Comparison of ENCODE assay signal across 12 mouse cellular contexts in genomic region chr2:173977236-173978053, GRCm38 (mm10).
DNase-seq lines count a peak whose midpoint lies in the region; ATAC-seq and TF ChIP-seq lines count a peak whose summit lies in the region.
"Had no signal": no experiment of that assay in that cellular context is flagged by ENCODE, and none has a peak within 500 bp of the region (broad histone marks: within the 10 kb centered on the region; RNA-seq: fewer than 3 reads in every experiment).

No protein-coding gene starts in this region.

- peaks cover 21% of the 10 kb centered on the region for H3K9me3 ChIP-seq in hindbrain, embryonic 10.5 days
- peaks cover 24% of the 10 kb centered on the region for H3K9me3 ChIP-seq in hindbrain, embryonic 14.5 days (ENCODE audit: control insufficient read depth, low read length)
- no peaks in the 10 kb centered on the region for H3K9me3 ChIP-seq in kidney, postnatal 0 days (replicated peaks; ENCODE audit: low read length)
- H3K9me3 ChIP-seq in liver, embryonic 16.5 days (replicated peaks; ENCODE audit: control insufficient read depth, low read length), result no peaks in the 10 kb centered on the region
- H3K9me3 ChIP-seq: heart, embryonic 15.5 days had no signal

- H3K9ac ChIP-seq in hindbrain, embryonic 14.5 days, result no peak overlapping the region
- no peak overlapping the region for H3K9ac ChIP-seq in kidney, postnatal 0 days (ENCODE audit: low read depth, low read length)
- no peak overlapping the region for H3K9ac ChIP-seq in liver, embryonic 16.5 days (ENCODE audit: low read depth, low read length)
- H3K9ac ChIP-seq: heart, embryonic 15.5 days had no signal

- H3K36me3 ChIP-seq in hindbrain, embryonic 10.5 days, result no peaks in the 10 kb centered on the region
- no peaks in the 10 kb centered on the region for H3K36me3 ChIP-seq in hindbrain, embryonic 14.5 days (replicated peaks; ENCODE audit: control insufficient read depth, insufficient read depth)
- no peaks in the 10 kb centered on the region for H3K36me3 ChIP-seq in kidney, postnatal 0 days (ENCODE audit: insufficient read depth, low read length)
- H3K36me3 ChIP-seq in liver, embryonic 16.5 days (ENCODE audit: control insufficient read depth, insufficient read depth), result no peaks in the 10 kb centered on the region
- H3K36me3 ChIP-seq: heart, embryonic 15.5 days had no signal

- TF ChIP-seq CTCF in kidney, postnatal 0 days (IDR thresholded peaks at IDR 0.05; ENCODE audit: low read depth), result no peak

- H3K27me3 ChIP-seq in hindbrain, embryonic 10.5 days (ENCODE audit: insufficient read depth, poor library complexity, severe bottlenecking), result no peaks in the 10 kb centered on the region
- H3K27me3 ChIP-seq in hindbrain, embryonic 14.5 days (ENCODE audit: control insufficient read depth, insufficient read depth, low read length), result no peaks in the 10 kb centered on the region
- no peaks in the 10 kb centered on the region for H3K27me3 ChIP-seq in kidney, postnatal 0 days (ENCODE audit: insufficient read depth, low read length)
- no peaks in the 10 kb centered on the region for H3K27me3 ChIP-seq in liver, embryonic 16.5 days (ENCODE audit: control insufficient read depth, insufficient read depth, low read depth, low read length)
- H3K27me3 ChIP-seq: heart, embryonic 15.5 days had no signal

- peak overlapping the region; percentile 64 for H3K27ac ChIP-seq in hindbrain, embryonic 10.5 days
- H3K27ac ChIP-seq in hindbrain, embryonic 14.5 days, result no peak overlapping the region
- peak overlapping the region; percentile 81 for H3K27ac ChIP-seq in kidney, postnatal 0 days
- peak overlapping the region; percentile 70 for H3K27ac ChIP-seq in liver, embryonic 16.5 days (ENCODE audit: low read length)
- H3K27ac ChIP-seq: heart, embryonic 15.5 days had no signal

- peak; percentile 18 for DNase-seq in hindbrain, embryonic 10.5 days (ENCODE audit: low spot score)
- no peak for DNase-seq in hindbrain, embryonic 14.5 days (ENCODE audit: low spot score)
- peak; percentile 53 for DNase-seq in embryo, embryonic 9.5 days (ENCODE audit: extremely low spot score)
- DNase-seq in kidney, postnatal 0 days (ENCODE audit: low spot score), result peak; percentile 54
- no peak for DNase-seq in right cerebral cortex, postnatal 4 days
- DNase-seq in left cerebral cortex, adult 9 months (ENCODE audit: low spot score in 2 of 2), result no peak
- DNase-seq in thymus, adult 18-20 months, result no peak
- DNase-seq: adrenal gland, adult 8-10 months; thymus, postnatal 4 days had no signal

- no peak for ATAC-seq in hindbrain, embryonic 14.5 days (ENCODE audit: low FRiP score)
- peak; percentile 42; the same call in 1 of the 2 replicates for ATAC-seq in kidney, postnatal 0 days (replicated peaks; ENCODE audit: low FRiP score, low read depth)
- ATAC-seq in liver, embryonic 16.5 days (ENCODE audit: low read depth), result no peak
- ATAC-seq: midbrain, embryonic 16.5 days had no signal

- H3K4me1 ChIP-seq in hindbrain, embryonic 10.5 days (replicated peaks), result peaks cover 14% of the 10 kb centered on the region
- no peaks in the 10 kb centered on the region for H3K4me1 ChIP-seq in hindbrain, embryonic 14.5 days (replicated peaks; ENCODE audit: control insufficient read depth, insufficient read depth, low read length)
- H3K4me1 ChIP-seq in kidney, postnatal 0 days (replicated peaks; ENCODE audit: insufficient read depth, low read length), result 0 out of 2 replicates have a peak, but pooled peaks cover 6% of the 10 kb centered on the region
- H3K4me1 ChIP-seq in liver, embryonic 16.5 days (ENCODE audit: control insufficient read depth, low read depth, low read length), result peaks cover 2% of the 10 kb centered on the region; the same call in 1 of the 2 replicates
- H3K4me1 ChIP-seq: heart, embryonic 15.5 days had no signal

- 16% methylated on average over 12 of the region's 12 CpGs for WGBS in hindbrain, embryonic 10.5 days
- WGBS in hindbrain, embryonic 14.5 days, result 25% methylated on average over 12 of the region's 12 CpGs
- 28% methylated on average over 12 of the region's 12 CpGs for WGBS in kidney, postnatal 0 days
- WGBS in liver, embryonic 16.5 days (ENCODE audit: insufficient replicate concordance), result 46% methylated on average over 12 of the region's 12 CpGs

- no peak overlapping the region for H3K4me2 ChIP-seq in hindbrain, embryonic 14.5 days (replicated peaks)
- no peak overlapping the region for H3K4me2 ChIP-seq in kidney, postnatal 0 days (ENCODE audit: low read length)
- H3K4me2 ChIP-seq in liver, embryonic 16.5 days (ENCODE audit: low read depth, low read length), result no peak overlapping the region
- H3K4me2 ChIP-seq: heart, embryonic 15.5 days had no signal

- H3K4me3 ChIP-seq in hindbrain, embryonic 10.5 days, result no peak overlapping the region
- no peak overlapping the region for H3K4me3 ChIP-seq in hindbrain, embryonic 14.5 days (replicated peaks; ENCODE audit: low read length)
- no peak overlapping the region for H3K4me3 ChIP-seq in kidney, postnatal 0 days (replicated peaks; ENCODE audit: low read depth, low read length)
- no peak overlapping the region for H3K4me3 ChIP-seq in liver, embryonic 16.5 days (ENCODE audit: low read depth, low read length)
- H3K4me3 ChIP-seq: heart, embryonic 15.5 days had no signal

Comparison
In these comparisons a context has a peak if more than half of its experiments do, and no peak if none do; other contexts are left out.
1. DNase-seq: peak in hindbrain, embryonic 10.5 days (single experiment), embryo, embryonic 9.5 days (single experiment) and kidney, postnatal 0 days (single experiment); none in hindbrain, embryonic 14.5 days (single experiment), right cerebral cortex, postnatal 4 days (single experiment), left cerebral cortex, adult 9 months (0 of 2) and thymus, adult 18-20 months (0 of 2).